21 mouse cellular contexts compared by ENCODE assay signal in the genomic region with DNA sequence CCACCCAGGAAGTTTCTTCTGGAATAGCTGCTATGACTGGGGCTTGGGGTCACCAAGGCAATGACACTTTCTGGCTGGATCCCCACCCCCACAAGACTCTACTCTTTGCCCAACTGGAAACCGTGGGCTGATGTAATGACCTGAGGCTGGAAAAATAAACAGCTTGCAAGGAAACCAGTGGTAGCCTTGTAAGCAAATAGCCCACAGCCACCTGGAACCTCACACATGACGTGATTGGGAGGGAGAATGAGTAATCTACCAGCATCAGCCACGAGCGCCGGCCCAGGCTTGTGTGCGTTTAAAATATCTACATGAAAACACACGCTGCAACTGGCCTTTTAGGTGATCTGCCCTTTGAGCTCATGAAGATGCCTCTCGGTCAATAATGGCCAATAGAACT.
DNase-seq lines count a peak whose midpoint lies in the region; ATAC-seq and TF ChIP-seq lines count a peak whose summit lies in the region.
"Had no signal": no experiment of that assay in that cellular context is flagged by ENCODE, and none has a peak within 500 bp of the region (broad histone marks: within the 10 kb centered on the region; RNA-seq: fewer than 3 reads in every experiment).

No protein-coding gene starts in this region.

- peak; percentile 72 for ATAC-seq in liver, postnatal 0 days
- ATAC-seq in heart, embryonic 11.5 days (replicated peaks; ENCODE audit: insufficient number of reproducible peaks, low FRiP score, low TSS enrichment) = no peak
- ATAC-seq: forebrain, embryonic 15.5 days; hindbrain, embryonic 16.5 days; intestine, embryonic 15.5 days had no signal

- WGBS in liver, postnatal 0 days (ENCODE audit: insufficient replicate concordance) = 60% methylated on average over 8 of the region's 8 CpGs
- 71% methylated on average over 8 of the region's 8 CpGs for WGBS in heart, embryonic 11.5 days (ENCODE audit: insufficient replicate concordance)

- dilution Hi-C loops in CH12.LX (cut with MboI; ENCODE audit: extremely low pct_ligation_motif_present, extremely low pct_unique_long_range_greater_than_20kb, low sequenced_read_pairs) = no loop called here

- no peaks in the 10 kb centered on the region for H3K79me2 ChIP-seq in CH12.LX (replicated peaks; ENCODE audit: control insufficient read depth, extremely low read depth, insufficient read depth, poor library complexity, severe bottlenecking)

- TF ChIP-seq EP300 in liver, postnatal 0 days (IDR thresholded peaks at IDR 0.05; ENCODE audit: low read depth) = 0 out of 2 replicates have a peak, but pooled peaks have one; percentile 18
- 0 out of 2 replicates have a peak, but pooled peaks have one; percentile 13 for TF ChIP-seq EP300 in CH12.LX (IDR thresholded peaks at IDR 0.05; ENCODE audit: low read length)

- peak; percentile 36 for DNase-seq in liver, postnatal 0 days
- DNase-seq in liver (no peak), CH12.LX (ENCODE audit: extremely low read depth) (peak; percentile 37)
- no peak for DNase-seq in embryo, embryonic 11 days
- DNase-seq: adrenal gland, adult 2 months; adrenal gland, postnatal 14 days; cerebellum, adult 11-12 months; cerebellum, adult 8-10 months; cerebellum, postnatal 10 days; cerebellum, postnatal 36 days; gastrocnemius, postnatal 25 days; heart, adult 2 months had no signal

- H3K4me2 ChIP-seq in liver, postnatal 0 days (ENCODE audit: low read depth, low read length) = no peak overlapping the region
- H3K4me2 ChIP-seq in CH12.LX (ENCODE audit: insufficient read depth, low read depth, poor library complexity, severe bottlenecking) = no peak overlapping the region
- no peak overlapping the region for H3K4me2 ChIP-seq in heart, embryonic 11.5 days
- H3K4me2 ChIP-seq: forebrain, embryonic 15.5 days; hindbrain, embryonic 13.5 days; intestine, embryonic 15.5 days had no signal

- peaks cover 4% of the 10 kb centered on the region; the same call in 1 of the 2 replicates for H3K4me1 ChIP-seq in liver, postnatal 0 days (ENCODE audit: insufficient read depth)
- peaks cover 5 to 8% of the 10 kb centered on the region in 2 experiments; a peak in 1 of 4 replicates for H3K4me1 ChIP-seq in CH12.LX (ENCODE audit: control insufficient read depth in 1 of 2, insufficient read depth in 2 of 2)
- H3K4me1 ChIP-seq in embryonic fibroblast, embryonic 13.5 days (ENCODE audit: control insufficient read depth, insufficient read depth, low read length) = peaks cover 2% of the 10 kb centered on the region
- H3K4me1 ChIP-seq in heart, embryonic 11.5 days (ENCODE audit: control insufficient read depth, insufficient read depth, low read length) = no peaks in the 10 kb centered on the region
- H3K4me1 ChIP-seq: forebrain, embryonic 15.5 days; heart, embryonic 10.5 days; hindbrain, embryonic 13.5 days; intestine, embryonic 15.5 days had no signal

- no peak overlapping the region for H3K4me3 ChIP-seq in liver, postnatal 0 days (ENCODE audit: low read depth, low read length)
- H3K4me3 ChIP-seq in CH12.LX (replicated peaks in 1 of 3; ENCODE audit: low read depth in 2 of 3, low read length in 2 of 3, poor library complexity in 1 of 3) = no peak overlapping the region
- H3K4me3 ChIP-seq in embryonic fibroblast, embryonic 13.5 days (ENCODE audit: insufficient read depth, low read length) = no peak overlapping the region
- H3K4me3 ChIP-seq in heart, embryonic 11.5 days (ENCODE audit: low read depth, low read length) = no peak overlapping the region
- H3K4me3 ChIP-seq: forebrain, embryonic 15.5 days; heart, adult 2 months; heart, embryonic 10.5 days; hindbrain, embryonic 10.5 days; hindbrain, embryonic 13.5 days; intestine, embryonic 15.5 days had no signal

- no peaks in the 10 kb centered on the region for H3K9me3 ChIP-seq in liver, postnatal 0 days (ENCODE audit: low read length)
- H3K9me3 ChIP-seq in CH12.LX (replicated peaks; ENCODE audit: low read length) = no peaks in the 10 kb centered on the region
- no peaks in the 10 kb centered on the region for H3K9me3 ChIP-seq in heart, embryonic 11.5 days (replicated peaks; ENCODE audit: control insufficient read depth, low read length)
- H3K9me3 ChIP-seq: forebrain, embryonic 15.5 days; G1E; heart, embryonic 10.5 days; hindbrain, embryonic 10.5 days; hindbrain, embryonic 13.5 days; intestine, embryonic 15.5 days had no signal

- no peak overlapping the region for H3K9ac ChIP-seq in liver, postnatal 0 days (replicated peaks)
- no peak overlapping the region for H3K9ac ChIP-seq in CH12.LX (ENCODE audit: insufficient read depth, low read depth)
- H3K9ac ChIP-seq in heart, embryonic 11.5 days (ENCODE audit: low read depth, low read length) = no peak overlapping the region
- H3K9ac ChIP-seq: forebrain, embryonic 15.5 days; hindbrain, embryonic 13.5 days; intestine, embryonic 15.5 days had no signal

- TF ChIP-seq POLR2A in CH12.LX (IDR thresholded peaks at IDR 0.05; ENCODE audit: low read depth, low read length) = no peak
- TF ChIP-seq POLR2A in embryonic fibroblast, embryonic 13.5 days (IDR thresholded peaks at IDR 0.05; ENCODE audit: low read depth, low read length) = no peak

- TF ChIP-seq RAD21 in CH12.LX (IDR thresholded peaks at IDR 0.05; ENCODE audit: low read depth, low read length) = no peak

- no peaks in the 10 kb centered on the region for H3K27me3 ChIP-seq in liver, postnatal 0 days (ENCODE audit: insufficient read depth, low read length)
- H3K27me3 ChIP-seq in CH12.LX (replicated peaks) = no peaks in the 10 kb centered on the region
- no peaks in the 10 kb centered on the region for H3K27me3 ChIP-seq in heart, embryonic 11.5 days (ENCODE audit: control insufficient read depth, insufficient read depth, low read length)
- H3K27me3 ChIP-seq: forebrain, embryonic 15.5 days; intestine, embryonic 15.5 days had no signal

- H3K27ac ChIP-seq in liver, postnatal 0 days (ENCODE audit: low read depth) = peak overlapping the region; percentile 50; the same call in 1 of the 2 replicates
- H3K27ac ChIP-seq in CH12.LX (ENCODE audit: insufficient read depth, low read depth) = no peak overlapping the region
- H3K27ac ChIP-seq in embryonic fibroblast, embryonic 13.5 days (ENCODE audit: insufficient read depth, low read length) = peak overlapping the region; percentile 43; the same call in 1 of the 2 replicates
- no peak overlapping the region for H3K27ac ChIP-seq in heart, embryonic 11.5 days (ENCODE audit: low read depth, low read length)
- H3K27ac ChIP-seq: forebrain, embryonic 15.5 days; heart, adult 2 months; heart, embryonic 10.5 days; hindbrain, embryonic 10.5 days; hindbrain, embryonic 13.5 days; intestine, embryonic 15.5 days had no signal

- H3K36me3 ChIP-seq in liver, postnatal 0 days (replicated peaks; ENCODE audit: insufficient read depth, low read length) = 0 out of 2 replicates have a peak, but pooled peaks cover 3% of the 10 kb centered on the region
- H3K36me3 ChIP-seq in CH12.LX (replicated peaks in 1 of 2; ENCODE audit: control insufficient read depth in 1 of 2, insufficient read depth in 1 of 2, low read length in 1 of 2) = peaks cover 14 to 59% of the 10 kb centered on the region in 2 experiments
- H3K36me3 ChIP-seq in heart, embryonic 11.5 days (ENCODE audit: control insufficient read depth, insufficient read depth, low read length) = no peaks in the 10 kb centered on the region
- H3K36me3 ChIP-seq: forebrain, embryonic 15.5 days; heart, embryonic 10.5 days; intestine, embryonic 15.5 days had no signal

- TF ChIP-seq CTCF in liver, postnatal 0 days (IDR thresholded peaks at IDR 0.05; ENCODE audit: low read depth) = no peak
- TF ChIP-seq CTCF in CH12.LX (conservative IDR thresholded peaks at IDR 0.05 in 1 of 2, IDR thresholded peaks at IDR 0.05 in 1 of 2; ENCODE audit: low read depth in 2 of 2, low read length in 2 of 2) = no peak
- no peak for TF ChIP-seq CTCF in embryonic fibroblast, embryonic 13.5 days (IDR thresholded peaks at IDR 0.05; ENCODE audit: borderline replicate concordance, insufficient read depth, low read length)

- in situ Hi-C loops in CH12.LX (cut with MboI; ENCODE audit: low pct_ligation_motif_present, low pct_unique_long_range_greater_than_20kb, low sequenced_read_pairs) = no loop called here

TF ChIP-seq in CH12.LX, 34 proteins besides CTCF, POLR2A, EP300 and RAD21:
- TF ChIP-seq NRF1 (IDR thresholded peaks at IDR 0.05; ENCODE audit: low read depth, low read length) = no peak
- peak; percentile 9; the same call in 1 of the 2 replicates for TF ChIP-seq IRF4 (IDR thresholded peaks at IDR 0.05; ENCODE audit: low read depth, low read length)
- 0 out of 2 replicates have a peak, but pooled peaks have one; percentile 31 for TF ChIP-seq MEF2A (IDR thresholded peaks at IDR 0.05; ENCODE audit: borderline replicate concordance, low read depth, low read length)
- no peak for TF ChIP-seq BHLHE40 (IDR thresholded peaks at IDR 0.05; ENCODE audit: low read depth, low read length)
- TF ChIP-seq MAFK (IDR thresholded peaks at IDR 0.05; ENCODE audit: insufficient replicate concordance, low read length) = no peak
- no peak for TF ChIP-seq SIN3A (IDR thresholded peaks at IDR 0.05; ENCODE audit: low read length)
- TF ChIP-seq ETS1 (conservative IDR thresholded peaks at IDR 0.05; ENCODE audit: low read depth, low read length) = peak; percentile 71
- no peak for TF ChIP-seq CHD2 (IDR thresholded peaks at IDR 0.05; ENCODE audit: low read length)
- TF ChIP-seq TCF12 (IDR thresholded peaks at IDR 0.05; ENCODE audit: low read depth, low read length) = peak; percentile 55; the same call in 1 of the 2 replicates
- no peak for TF ChIP-seq UBTF (IDR thresholded peaks at IDR 0.05; ENCODE audit: low read depth, low read length)

Comparison
In these comparisons a context has a peak if more than half of its experiments do, and no peak if none do; other contexts are left out.
1. DNase-seq: peak in liver, postnatal 0 days (single experiment) and CH12.LX (single experiment); none in liver (single experiment) and embryo, embryonic 11 days (single experiment).
2. H3K27ac ChIP-seq: peak in liver, postnatal 0 days (single experiment) and embryonic fibroblast, embryonic 13.5 days (single experiment); none in CH12.LX (single experiment) and heart, embryonic 11.5 days (single experiment).